Mouse (Mus musculus) monocyte, adult 5-6 weeks (primary cell): Measurements from ENCODE around the gene Rpf2. TPM values are rescaled to one million over a fixed set of nuclear protein-coding genes. Genes with fewer than 3 reads are reported as not detected.

ENCODE experiments used
- ATAC-seq: fragments of 153-309, 156-312 bp; replicated peaks from 2 replicates; pipeline ENCODE4 v1.8.0; 2017; ENCODE audit warnings: mild to moderate bottlenecking; ENCODE audit not compliant: low TSS enrichment, insufficient number of reproducible peaks, severe bottlenecking, poor library complexity, low FRiP score
- total RNA-seq: library from RNA; stranded (forward); fragments of 200-1000, 200-491, 200-594 nt; gene quantifications from 3 replicates; pipeline ENCODE4 v1.2.3, GENCODE M21; 2017

Gene Rpf2
- total RNA-seq, result 45.3 to 56.4 TPM (median 53.7 TPM) in 3 replicates

GRCm38 (mm10) chr10:40246374-40247165 lies at the start of gene Rpf2:
Gene Rpf2, minus strand, starts transcription at chr10:40247036.
- peak; percentile 96 for ATAC-seq

- ATAC-seq, result no peak
These were observed 45.8 kb upstream of the Rpf2 start for GRCm38 (mm10) chr10:40292640-40293039.

- no peak for ATAC-seq
These were observed 39.9 kb upstream of the Rpf2 start for GRCm38 (mm10) chr10:40286767-40287166.

- ATAC-seq, result no peak
These were observed 38.7 kb upstream of the Rpf2 start for GRCm38 (mm10) chr10:40285571-40285970.

- no peak for ATAC-seq
These were observed 38.2 kb upstream of the Rpf2 start for GRCm38 (mm10) chr10:40284997-40285396.

GRCm38 (mm10) chr10:40284179-40284831 lies 37.5 kb upstream of the Rpf2 start:
- ATAC-seq, result no peak

GRCm38 (mm10) chr10:40283636-40284035 lies 36.8 kb upstream of the Rpf2 start:
- no peak for ATAC-seq

GRCm38 (mm10) chr10:40281565-40281964 lies 34.7 kb upstream of the Rpf2 start:
- no peak for ATAC-seq

- ATAC-seq, result no peak
These were observed 31.5 kb upstream of the Rpf2 start for GRCm38 (mm10) chr10:40278317-40278716.

GRCm38 (mm10) chr10:40275991-40276390 lies 29.2 kb upstream of the Rpf2 start:
- ATAC-seq, result peak; percentile 96

GRCm38 (mm10) chr10:40273938-40274337 lies 27.1 kb upstream of the Rpf2 start:
- no peak for ATAC-seq

- no peak for ATAC-seq
These were observed 24.4 kb upstream of the Rpf2 start for GRCm38 (mm10) chr10:40271216-40271615.

- no peak for ATAC-seq
These were observed 18.1 kb upstream of the Rpf2 start for GRCm38 (mm10) chr10:40264920-40265319.

GRCm38 (mm10) chr10:40263691-40264090 lies 16.9 kb upstream of the Rpf2 start:
- ATAC-seq, result no peak

GRCm38 (mm10) chr10:40262200-40262599 lies 15.4 kb upstream of the Rpf2 start:
- no peak for ATAC-seq

GRCm38 (mm10) chr10:40260305-40260704 lies 13.5 kb upstream of the Rpf2 start:
- ATAC-seq, result no peak

- no peak for ATAC-seq
These were observed 12.7 kb upstream of the Rpf2 start for GRCm38 (mm10) chr10:40259542-40259941.

- ATAC-seq, result no peak
These were observed 12.1 kb upstream of the Rpf2 start for GRCm38 (mm10) chr10:40258976-40259375.

- ATAC-seq, result peak; percentile 70
These were observed 11.6 kb upstream of the Rpf2 start for GRCm38 (mm10) chr10:40258401-40258966.
